Mouse (Mus musculus) olfactory bulb, adult 2 months (tissue): ENCODE measurements around the gene Lcn9.

Experiments used
- CTCF ChIP-seq: fragments of 200-500 bp; IDR thresholded peaks from 2 replicates; pipeline ENCODE4 v1.5.1; 2012; ENCODE audit warnings: low read depth, mild to moderate bottlenecking, low read length, moderate library complexity; ENCODE audit not compliant: insufficient read depth
- POLR2A ChIP-seq: fragments of 200-500 bp; IDR thresholded peaks from 2 replicates; pipeline ENCODE4 v1.6.1; 2012; ENCODE audit warnings: mild to moderate bottlenecking, low read depth, low read length, moderate library complexity; ENCODE audit not compliant: insufficient read depth

DNA sequence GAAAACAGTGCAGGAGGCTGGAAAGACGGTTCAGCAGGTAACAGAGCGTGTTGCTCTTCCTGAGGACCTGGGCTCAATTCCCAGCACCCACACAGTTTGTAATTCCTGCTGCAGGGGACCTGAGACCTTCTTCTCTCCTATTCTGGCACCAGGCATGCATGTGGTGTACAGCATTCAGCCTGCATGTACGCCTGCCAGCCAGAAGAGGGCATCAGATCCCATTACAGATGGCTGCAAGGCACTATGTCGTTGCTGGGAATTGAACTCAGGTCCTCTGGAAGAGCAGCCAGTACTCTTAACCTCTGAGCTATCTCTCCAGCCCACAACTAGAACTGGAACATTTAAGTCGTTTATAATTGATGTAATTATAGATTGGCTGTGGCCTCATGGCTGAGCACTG lies 9.6 kb upstream of the Lcn9 start:
- TF ChIP-seq POLR2A (no peak), CTCF (no peak)
